Mouse (Mus musculus) hindbrain, embryonic 13.5 days (tissue): ENCODE results near the gene Arid1a. TPM values are rescaled to one million over a fixed set of nuclear protein-coding genes. Genes with fewer than 3 reads are reported as not detected.

Source experiments
- ATAC-seq: fragments of 200-750 bp; cut with Nextera tagmentation; 2 replicates; pipeline ENCODE4 v1.8.0; 2017; ENCODE audit warnings: moderate TSS enrichment; ENCODE audit not compliant: low FRiP score
- H3K27ac ChIP-seq: fragments of 300-500 bp; sonication (generic); 2 replicates; pipeline ENCODE4 v1.5.1; 2015; ENCODE audit warnings: inconsistent platforms, mild to moderate bottlenecking, moderate library complexity
- H3K27me3 ChIP-seq: fragments of 300-500 bp; sonication (generic); 2 replicates; pipeline ENCODE4 v1.6.1; 2015; ENCODE audit warnings: mild to moderate bottlenecking, inconsistent platforms
- H3K36me3 ChIP-seq: fragments of 300-500 bp; sonication (generic); 2 replicates; pipeline ENCODE4 v1.6.1; 2015; ENCODE audit warnings: mild to moderate bottlenecking, inconsistent platforms
- H3K4me1 ChIP-seq: fragments of 300-500 bp; sonication (generic); replicated peaks from 2 replicates; pipeline ENCODE4 v1.6.1; 2015; ENCODE audit warnings: inconsistent platforms
- H3K4me2 ChIP-seq: fragments of 300-500 bp; sonication (generic); 2 replicates; pipeline ENCODE4 v1.6.1; 2015; ENCODE audit warnings: inconsistent platforms, mild to moderate bottlenecking, moderate library complexity
- H3K4me3 ChIP-seq: fragments of 300-500 bp; sonication (generic); 2 replicates; pipeline ENCODE4 v1.5.1; 2015; ENCODE audit warnings: mild to moderate bottlenecking, inconsistent platforms
- H3K9ac ChIP-seq: fragments of 300-500 bp; sonication (generic); 2 replicates; pipeline ENCODE4 v1.6.1; 2015; ENCODE audit warnings: mild to moderate bottlenecking, inconsistent platforms
- H3K9me3 ChIP-seq: fragments of 300-500 bp; sonication (generic); 2 replicates; pipeline ENCODE4 v1.6.1; 2016; ENCODE audit warnings: inconsistent platforms
- WGBS: fragments of 180-500 bp; shearing (Covaris S2); methylation state at CpG from one replicate; pipeline ENCODE4 v1.1.7; 2015; 5-methylcytosine and 5-hydroxymethylcytosine counted together
- polyA plus RNA-seq: library from polyadenylated mRNA; unstranded; fragments of >200 nt; fragmentation: Nextera tagmentation; extraction: Ambion mirVana; gene quantifications from 2 replicates; pipeline ENCODE4 v1.2.1, GENCODE M21; 2015

Gene Arid1a
- polyA plus RNA-seq, 1 experiment from 2014 or later, result 35.6 TPM

DNA sequence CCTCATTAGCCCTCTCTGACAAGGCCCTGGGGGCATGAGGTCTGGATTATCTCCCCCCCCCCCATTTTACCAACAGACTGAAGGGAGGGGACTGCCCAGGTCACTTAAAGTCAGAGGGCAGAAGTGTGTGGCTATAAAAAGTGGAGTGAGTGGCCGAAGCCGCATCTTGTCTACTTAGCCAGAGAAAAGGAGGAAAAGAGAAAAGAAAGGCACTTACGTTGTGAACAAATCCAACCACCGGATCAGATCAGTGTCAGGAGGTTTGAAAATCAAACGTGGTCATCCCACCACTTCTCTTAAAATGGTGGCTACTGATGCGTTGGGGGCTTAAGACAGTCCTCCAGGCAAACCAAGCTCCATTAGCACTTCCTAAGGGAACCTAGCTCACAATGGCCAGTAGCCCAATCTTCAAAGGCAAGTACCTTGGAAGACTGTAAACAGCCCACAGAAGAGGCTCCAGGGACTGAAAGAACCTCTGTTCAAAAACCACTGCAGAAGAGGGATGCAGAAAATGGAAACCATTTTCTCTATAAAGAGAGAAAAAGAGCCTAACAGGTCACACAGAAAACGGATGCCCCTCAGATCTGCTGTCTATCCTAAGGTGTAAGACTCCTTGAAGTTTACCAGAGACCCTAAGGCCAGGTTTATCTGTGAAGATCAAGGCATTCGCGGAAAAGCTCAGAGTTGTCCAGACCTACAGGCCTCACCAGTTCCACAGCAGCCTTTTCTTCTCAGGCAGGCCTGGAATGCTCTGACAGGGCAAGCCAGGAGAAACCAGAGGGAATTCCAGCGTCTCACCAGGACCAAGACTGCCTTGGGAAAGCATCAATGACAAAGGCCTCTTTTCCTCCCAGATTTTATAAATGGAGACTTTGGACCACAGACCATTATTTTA lies 1.5 kb downstream of the Arid1a start:
- H3K27me3 ChIP-seq, result no peaks in the 10 kb centered on the region
- H3K9ac ChIP-seq, result peak overlapping the region; percentile 100
- H3K4me1 ChIP-seq, result peaks cover 33% of the 10 kb centered on the region
- 11% methylated on average over 10 of the region's 10 CpGs for WGBS
- H3K27ac ChIP-seq, result peak overlapping the region; percentile 100
- H3K36me3 ChIP-seq, result no peaks in the 10 kb centered on the region
- H3K4me2 ChIP-seq, result peak overlapping the region; percentile 93
- no peaks in the 10 kb centered on the region for H3K9me3 ChIP-seq
- peak overlapping the region; percentile 100 for H3K4me3 ChIP-seq
- no peak for ATAC-seq

DNA sequence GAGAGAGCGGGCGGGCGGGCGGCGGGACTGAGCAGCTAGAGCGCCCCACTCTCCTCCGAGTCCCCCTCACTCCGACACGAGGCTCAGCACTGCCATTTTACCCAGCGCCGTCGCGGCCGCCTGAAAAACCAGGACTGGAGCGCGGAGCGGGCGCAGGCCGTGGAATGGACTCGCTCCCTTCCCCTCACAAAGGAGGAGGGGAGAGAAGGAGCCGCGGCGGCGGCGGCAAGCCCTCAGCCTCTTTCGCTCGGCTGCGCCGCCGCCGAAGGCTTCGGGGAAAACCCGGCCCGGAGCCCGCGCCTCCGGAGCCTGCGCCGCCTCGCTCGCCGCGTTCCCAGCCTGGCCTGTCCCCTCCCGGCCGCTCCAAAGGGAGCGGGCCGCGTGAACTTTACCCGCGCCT lies 2.3 kb downstream of the Arid1a start:
- Histone ChIP-seq H3K36me3 (peaks cover 2% of the 10 kb centered on the region), H3K27ac (peak overlapping the region; percentile 100), H3K9me3 (no peaks in the 10 kb centered on the region), H3K4me3 (peak overlapping the region; percentile 100), H3K9ac (peak overlapping the region; percentile 100), H3K4me2 (peak overlapping the region; percentile 93), H3K4me1 (peaks cover 42% of the 10 kb centered on the region), H3K27me3 (no peaks in the 10 kb centered on the region)
- under 1% methylated on average over 34 of the region's 50 CpGs for WGBS
- peak; percentile 85 for ATAC-seq

DNA sequence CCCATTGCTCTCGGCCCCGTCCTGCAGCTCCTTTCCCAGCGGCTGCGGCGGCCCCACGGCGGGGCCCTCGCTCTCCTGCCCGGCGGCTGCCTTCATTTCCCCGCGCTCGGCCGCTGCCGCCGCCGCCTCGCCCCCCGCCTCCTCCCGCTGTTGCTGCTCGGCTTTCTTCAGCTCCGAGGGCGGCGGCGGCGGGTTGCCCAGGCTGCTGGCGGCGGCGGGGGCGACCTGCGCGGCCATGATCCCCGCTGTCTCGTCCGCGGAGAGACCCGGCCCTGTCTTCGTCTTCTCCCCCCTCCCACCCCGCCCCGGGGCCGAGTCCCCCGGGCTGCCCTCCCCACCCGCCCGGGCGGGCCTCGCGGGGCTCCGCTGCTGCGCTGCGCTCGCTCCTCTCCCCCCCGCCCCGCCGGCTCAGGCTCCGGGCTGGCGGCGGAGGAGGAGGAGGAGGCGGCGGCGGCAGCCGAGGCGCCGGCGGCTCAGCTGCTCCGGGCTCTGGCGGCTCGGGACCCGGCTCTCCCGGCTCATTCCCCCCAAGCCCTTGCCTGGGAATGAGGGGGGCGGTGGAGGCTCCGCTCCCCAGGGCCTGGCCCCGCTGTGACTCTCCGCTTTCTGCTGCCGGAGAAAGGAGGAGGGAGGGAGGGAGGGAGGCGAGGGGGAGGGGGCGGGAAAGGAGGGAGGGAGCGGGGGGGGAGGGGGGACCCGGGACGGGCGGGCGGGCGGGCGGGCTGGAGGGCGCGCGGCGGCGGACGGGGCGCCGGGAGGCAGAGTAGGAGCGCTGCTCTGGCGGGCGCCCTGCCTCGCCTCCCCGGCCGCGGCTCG lies 3.0 kb downstream of the Arid1a start:
- H3K27ac ChIP-seq, result peak overlapping the region; percentile 100
- no peaks in the 10 kb centered on the region for H3K9me3 ChIP-seq
- H3K4me2 ChIP-seq, result peak overlapping the region; percentile 93
- no peaks in the 10 kb centered on the region for H3K27me3 ChIP-seq
- H3K9ac ChIP-seq, result peak overlapping the region; percentile 100
- H3K4me1 ChIP-seq, result peaks cover 48% of the 10 kb centered on the region
- peak overlapping the region; percentile 100 for H3K4me3 ChIP-seq
- peaks cover 6% of the 10 kb centered on the region for H3K36me3 ChIP-seq
- WGBS, result 1% methylated on average over 31 of the region's 99 CpGs
- ATAC-seq, result peak; percentile 55

DNA sequence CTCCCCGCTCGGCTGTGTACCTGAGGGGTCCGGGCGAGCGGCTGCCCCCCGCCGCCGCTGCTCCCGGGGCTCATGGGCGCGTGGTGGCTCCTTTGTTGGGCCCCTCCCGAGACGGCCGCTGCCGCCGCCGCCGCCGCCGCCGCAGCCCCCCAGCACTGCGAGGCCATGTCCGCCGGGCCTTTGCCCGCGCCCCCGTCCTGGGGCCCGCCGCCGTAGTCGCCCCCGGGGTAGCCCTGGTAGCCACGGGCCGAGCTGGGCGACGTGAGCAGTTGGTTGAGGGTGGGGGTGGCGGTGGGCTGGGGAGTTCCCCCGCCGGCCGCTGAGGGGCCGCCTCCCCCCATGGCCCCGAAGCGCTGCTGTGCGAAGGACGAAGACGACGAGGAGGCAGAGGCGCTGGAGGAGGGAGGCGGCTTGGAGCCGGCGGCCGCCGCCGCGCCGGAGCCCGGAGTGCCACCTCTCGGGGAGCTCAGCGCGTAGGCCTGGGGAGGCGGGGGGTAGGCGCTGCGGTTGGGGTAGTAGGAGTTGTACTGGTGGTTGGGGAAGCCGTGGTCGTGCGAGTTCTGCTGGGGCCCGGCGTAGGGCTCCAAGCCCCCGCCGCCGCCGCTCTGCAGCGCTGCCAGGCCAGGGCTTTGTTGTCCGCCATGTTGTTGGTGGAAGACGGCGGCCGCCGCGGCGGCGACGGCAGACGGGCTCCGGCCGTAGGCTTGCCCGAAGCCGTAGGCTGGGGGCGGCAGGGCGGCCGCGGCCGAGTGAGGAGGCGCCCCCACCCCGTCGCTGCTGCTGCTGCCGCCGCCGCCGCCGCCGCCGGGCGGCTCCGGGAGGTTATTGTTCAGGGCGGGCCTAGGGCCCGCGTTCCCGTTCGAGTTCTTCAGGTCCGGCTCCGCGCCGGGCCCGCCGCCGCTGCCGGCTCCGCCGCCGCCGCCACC lies 3.9 kb downstream of the Arid1a start:
- peak overlapping the region; percentile 100 for H3K9ac ChIP-seq
- WGBS, result under 1% methylated on average over 44 of the region's 121 CpGs
- peak overlapping the region; percentile 100 for H3K27ac ChIP-seq
- H3K27me3 ChIP-seq, result no peaks in the 10 kb centered on the region
- H3K4me3 ChIP-seq, result peak overlapping the region; percentile 100
- H3K36me3 ChIP-seq, result peaks cover 6% of the 10 kb centered on the region
- no peaks in the 10 kb centered on the region for H3K9me3 ChIP-seq
- peak overlapping the region; percentile 93 for H3K4me2 ChIP-seq
- peaks cover 57% of the 10 kb centered on the region for H3K4me1 ChIP-seq
- no peak for ATAC-seq

DNA sequence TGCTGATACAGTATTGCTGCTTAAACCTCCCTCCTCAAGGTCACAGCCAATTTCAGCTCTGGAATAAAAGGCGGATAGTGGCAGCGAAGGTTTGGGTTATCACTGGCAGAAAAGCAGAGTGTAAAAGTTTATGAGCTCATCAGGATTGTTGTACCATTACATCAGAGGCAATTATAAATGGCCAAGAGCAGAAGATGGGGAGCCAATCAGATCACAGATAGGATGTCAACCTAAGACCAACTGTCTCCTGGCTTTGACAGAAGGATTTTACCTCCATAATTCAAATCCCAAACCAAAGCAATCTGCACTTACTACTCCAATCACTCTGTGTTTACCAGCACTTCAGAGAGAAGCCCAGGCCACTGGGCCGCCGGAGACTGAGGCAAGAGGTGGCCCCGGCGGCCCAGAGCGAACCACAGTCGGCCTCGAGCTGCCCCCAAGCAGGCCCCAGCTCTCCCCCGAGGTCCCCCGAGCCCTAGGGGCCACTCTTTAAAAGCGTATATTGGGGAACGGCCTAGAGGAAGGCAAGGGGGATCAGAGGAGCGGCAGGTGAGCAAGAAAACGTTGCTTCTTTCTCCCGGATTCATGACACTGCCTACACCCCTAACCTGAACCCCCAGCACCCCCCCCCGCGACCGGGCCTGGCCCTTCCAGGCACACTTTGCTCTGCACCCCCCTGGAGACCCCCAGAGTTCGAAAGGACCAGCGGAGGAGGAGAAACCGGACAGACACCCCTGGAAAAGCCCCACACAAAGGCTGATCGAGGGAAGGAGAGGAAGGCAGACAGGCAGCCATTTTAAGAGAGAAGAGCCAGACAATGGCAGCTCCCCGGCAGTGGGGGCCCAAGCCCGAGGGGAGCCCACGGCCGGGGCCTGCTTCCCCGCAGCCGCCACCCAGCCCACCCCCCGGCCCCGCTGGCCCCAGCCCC lies 4.8 kb downstream of the Arid1a start:
- ATAC-seq, result no peak

DNA sequence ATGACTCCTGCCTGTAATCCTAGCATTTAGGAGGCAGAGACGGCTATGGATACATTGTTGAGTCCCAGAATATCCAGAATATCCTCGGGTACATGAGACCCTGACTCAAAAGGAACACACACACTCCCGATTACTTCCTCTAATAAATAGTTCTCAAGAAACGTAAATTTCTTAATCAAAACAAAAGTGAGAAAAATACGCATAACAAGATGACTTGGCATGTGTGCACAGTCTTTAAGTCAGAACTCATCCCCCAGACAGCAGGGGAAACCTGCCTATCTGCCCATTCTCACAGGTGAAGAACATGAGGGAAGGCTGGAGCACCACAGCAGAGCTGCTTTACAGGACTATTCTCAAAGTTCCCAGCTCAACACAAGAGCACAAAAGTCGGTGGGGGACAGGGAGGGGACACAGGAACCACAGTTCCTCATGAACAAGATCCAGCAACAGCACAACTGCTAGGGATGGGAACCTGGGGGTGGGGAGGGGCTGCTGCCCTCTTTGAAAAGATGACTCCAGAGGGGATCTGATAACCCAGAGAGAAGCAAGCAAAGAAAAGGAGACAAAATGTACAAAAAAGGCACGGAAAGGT lies 6.3 kb downstream of the Arid1a start:
- WGBS, result 35% methylated on average over 7 of the region's 7 CpGs
- Histone ChIP-seq H3K36me3 (peaks cover 6% of the 10 kb centered on the region), H3K27me3 (no peaks in the 10 kb centered on the region), H3K27ac (no peak overlapping the region), H3K4me3 (peak overlapping the region; percentile 100), H3K4me1 (peaks cover 61% of the 10 kb centered on the region), H3K4me2 (peak overlapping the region; percentile 93), H3K9ac (peak overlapping the region; percentile 100), H3K9me3 (no peaks in the 10 kb centered on the region)
- ATAC-seq, result no peak

More for the DNA sequence above, 4.8 kb downstream of the Arid1a start:
- whole genome bisulfite sequencing, result under 1% methylated on average over 30 of the region's 31 CpGs
- H3K36me3 ChIP-seq, result peaks cover 6% of the 10 kb centered on the region
- H3K27ac ChIP-seq, result peak overlapping the region; percentile 100
- peaks cover 60% of the 10 kb centered on the region for H3K4me1 ChIP-seq
- H3K4me3 ChIP-seq, result peak overlapping the region; percentile 100
- H3K9ac ChIP-seq, result peak overlapping the region; percentile 100
- H3K4me2 ChIP-seq, result peak overlapping the region; percentile 93
- no peaks in the 10 kb centered on the region for H3K27me3 ChIP-seq
- no peaks in the 10 kb centered on the region for H3K9me3 ChIP-seq

DNA sequence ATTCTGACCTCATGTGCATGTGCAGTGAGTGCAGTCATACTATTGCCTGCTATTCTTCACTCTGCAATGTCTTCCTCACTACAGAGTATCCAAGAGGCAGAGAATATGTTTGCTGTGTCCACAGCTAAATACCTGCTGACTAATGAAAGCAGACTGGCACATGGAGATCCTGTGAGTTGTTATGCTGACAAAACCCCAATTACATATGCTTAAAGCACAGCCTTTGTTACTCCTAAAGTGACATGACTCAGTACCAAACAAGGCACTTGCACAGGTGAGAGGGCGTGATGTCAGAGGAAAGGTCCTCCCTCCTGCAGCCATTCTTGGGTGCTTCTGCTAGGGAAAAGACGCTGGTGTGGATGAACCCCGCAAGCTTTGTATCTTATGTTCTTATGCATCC lies 21.3 kb downstream of the Arid1a start:
- Histone ChIP-seq H3K4me1 (peaks cover 70% of the 10 kb centered on the region), H3K36me3 (peaks cover 11% of the 10 kb centered on the region), H3K27me3 (no peaks in the 10 kb centered on the region), H3K4me3 (no peak overlapping the region), H3K9me3 (no peaks in the 10 kb centered on the region), H3K27ac (no peak overlapping the region), H3K9ac (no peak overlapping the region), H3K4me2 (no peak overlapping the region)
- ATAC-seq, result no peak
- WGBS, result 81% methylated on average over 3 of the region's 3 CpGs

DNA sequence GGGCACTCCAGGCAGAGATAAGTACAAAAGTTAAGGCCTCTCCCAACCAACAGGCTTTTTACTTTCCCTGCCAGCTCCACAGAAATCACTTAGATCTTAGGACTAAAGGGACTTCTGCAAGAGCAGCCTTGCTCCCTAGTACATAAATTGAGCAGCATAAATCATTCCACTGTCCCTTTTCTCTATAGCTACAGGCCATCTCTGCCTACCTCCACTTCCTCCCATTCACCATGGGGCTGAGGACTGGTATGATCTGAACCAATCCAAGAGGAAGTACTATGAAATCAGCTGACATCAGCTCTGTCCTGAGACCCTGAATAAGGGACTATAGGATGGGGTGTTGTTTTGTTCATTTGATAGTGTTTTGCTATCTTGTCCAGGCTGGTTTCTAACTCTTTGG lies 26.4 kb downstream of the Arid1a start:
- peak overlapping the region; percentile 61 for H3K9ac ChIP-seq

DNA sequence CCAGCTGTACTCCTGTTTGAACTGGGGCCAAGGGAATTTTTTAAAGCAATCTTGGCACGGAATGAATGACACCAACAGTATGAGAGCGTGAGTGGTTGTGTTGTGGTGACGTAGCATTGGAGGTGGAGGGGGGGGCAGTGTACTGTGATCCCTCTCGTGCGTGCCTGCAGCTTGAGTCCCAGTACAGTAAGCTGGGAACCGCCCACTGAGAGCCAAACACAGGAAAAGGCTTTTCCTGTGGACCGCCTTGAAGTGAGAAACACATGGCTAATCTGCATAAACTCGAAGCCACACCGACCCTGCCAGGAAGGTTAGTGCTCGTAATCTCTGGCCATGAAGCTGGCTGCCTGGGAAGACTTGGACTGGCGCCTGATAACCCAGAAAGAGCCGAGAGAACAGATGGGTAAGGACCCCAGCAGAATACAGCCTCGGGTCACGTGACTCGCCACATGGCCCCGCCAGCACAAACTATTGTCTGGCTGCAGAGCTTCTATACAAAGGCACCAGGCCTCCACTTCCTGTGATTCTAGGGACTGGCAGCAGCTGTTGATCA lies 27.0 kb downstream of the Arid1a start:
- H3K4me1 ChIP-seq, result peaks cover 92% of the 10 kb centered on the region
- H3K27me3 ChIP-seq, result no peaks in the 10 kb centered on the region
- peak overlapping the region; percentile 19 for H3K4me3 ChIP-seq

More for the DNA sequence above, 26.4 kb downstream of the Arid1a start:
- Histone ChIP-seq H3K4me2 (peak overlapping the region; percentile 51), H3K36me3 (peaks cover under 1% of the 10 kb centered on the region; the same call in 1 of the 2 replicates), H3K27me3 (no peaks in the 10 kb centered on the region), H3K4me1 (peaks cover 94% of the 10 kb centered on the region), H3K27ac (peak overlapping the region; percentile 90), H3K4me3 (peak overlapping the region; percentile 19), H3K9me3 (no peaks in the 10 kb centered on the region)
- ATAC-seq, result peak; percentile 37

DNA sequence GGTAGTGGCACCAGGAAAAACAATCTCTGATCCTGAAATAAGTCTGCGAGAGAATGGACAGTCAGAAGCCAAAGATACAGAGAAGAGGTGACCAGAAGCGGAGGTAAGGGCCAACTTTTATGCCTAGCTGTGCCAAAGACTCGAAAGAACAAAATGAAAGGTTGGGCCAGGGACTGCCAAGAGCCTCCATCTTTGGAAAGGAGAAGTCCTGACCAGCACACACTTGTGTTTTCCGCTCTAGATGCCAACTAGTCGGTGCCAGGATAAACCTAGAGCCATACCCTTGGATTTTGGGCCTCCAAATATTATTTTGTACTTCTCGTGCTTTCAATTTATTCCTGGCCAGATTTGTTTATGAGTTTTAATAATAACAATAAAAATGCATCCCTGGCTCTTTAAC lies 27.6 kb downstream of the Arid1a start:
- 77% methylated on average over 6 of the region's 6 CpGs for WGBS
- Histone ChIP-seq H3K27ac (peak overlapping the region; percentile 90), H3K27me3 (no peaks in the 10 kb centered on the region), H3K4me2 (peak overlapping the region; percentile 51), H3K4me1 (peaks cover 86% of the 10 kb centered on the region), H3K9me3 (no peaks in the 10 kb centered on the region), H3K4me3 (0 out of 2 replicates have a peak overlapping the region, but pooled peaks have one; percentile 19), H3K9ac (no peak overlapping the region), H3K36me3 (no peaks in the 10 kb centered on the region)
- no peak for ATAC-seq

More for the DNA sequence above, 27.0 kb downstream of the Arid1a start:
- peak overlapping the region; percentile 90 for H3K27ac ChIP-seq
- no peaks in the 10 kb centered on the region for H3K36me3 ChIP-seq
- H3K9me3 ChIP-seq, result no peaks in the 10 kb centered on the region
- peak; percentile 94 for ATAC-seq
- H3K9ac ChIP-seq, result peak overlapping the region; percentile 61; the same call in 1 of the 2 replicates
- H3K4me2 ChIP-seq, result peak overlapping the region; percentile 51
- WGBS, result 1% methylated on average over 16 of the region's 16 CpGs
